Mouse (Mus musculus) lung, adult 18-20 months (tissue): Measurements from ENCODE around the gene Hist1h2ae.

Experiments
- DNase-seq, 2 experiments: peaks; one replicate each; pipeline ENCODE4 v3.0.0; 2022; ENCODE audit warnings: mixed read lengths in 2 of 2

The Hist1h2ae gene

GRCm38 (mm10) chr13:23537006-23537710 is 33.9 kb downstream of the Hist1h2ae start:
- no peak for DNase-seq

- no peak for DNase-seq
Observed at GRCm38 (mm10) chr13:23536076-23536822, 34.8 kb downstream of the Hist1h2ae start.

GRCm38 (mm10) chr13:23535137-23536075 is 35.6 kb downstream of the Hist1h2ae start, which contains the start of gene Hist1h3g:
Hist1h3g (plus strand) TSS chr13:23535422.
- DNase-seq, result peak; percentile 82 to 88

GRCm38 (mm10) chr13:23534368-23535131 is 36.5 kb downstream of the Hist1h2ae start:
- DNase-seq, result peak in 1 of 2 experiments; percentile 17

GRCm38 (mm10) chr13:23533560-23534367 is 37.3 kb downstream of the Hist1h2ae start, which contains the start of gene Hist1h2af:
Hist1h2af (plus strand) TSS chr13:23533906.
- peak; percentile 30 to 46 for DNase-seq

GRCm38 (mm10) chr13:23532262-23533075 is 38.6 kb downstream of the Hist1h2ae start:
- DNase-seq, result no peak

GRCm38 (mm10) chr13:23530901-23531875 is 39.8 kb downstream of the Hist1h2ae start, which contains the start of gene Hist1h4h:
Hist1h4h (plus strand) TSS chr13:23531050.
- DNase-seq, result peak; percentile 97 to 98

GRCm38 (mm10) chr13:23530181-23530900 is 40.7 kb downstream of the Hist1h2ae start:
- DNase-seq, result peak; percentile 58 to 63

- DNase-seq, result no peak
Observed at GRCm38 (mm10) chr13:23529480-23530165, 41.4 kb downstream of the Hist1h2ae start.

GRCm38 (mm10) chr13:23529005-23529404 is 42.0 kb downstream of the Hist1h2ae start:
- DNase-seq, result no peak

GRCm38 (mm10) chr13:23526312-23526711 is 44.7 kb downstream of the Hist1h2ae start:
- DNase-seq, result peak; percentile 88 to 91

GRCm38 (mm10) chr13:23525901-23526300 is 45.1 kb downstream of the Hist1h2ae start:
- DNase-seq, result no peak

- DNase-seq, result peak; percentile 52 to 69
Observed at GRCm38 (mm10) chr13:23524654-23525053, 46.4 kb downstream of the Hist1h2ae start.

GRCm38 (mm10) chr13:23523976-23524375 is 47.0 kb downstream of the Hist1h2ae start:
- DNase-seq, result no peak

GRCm38 (mm10) chr13:23521703-23522102 is 49.3 kb downstream of the Hist1h2ae start:
- DNase-seq, result peak; percentile 79 to 81
